Mouse (Mus musculus) heart, postnatal 0 days (tissue): Measurements from ENCODE around the gene Coq8b. TPM values are rescaled to one million over a fixed set of nuclear protein-coding genes. Genes with fewer than 3 reads are reported as not detected.

Experiments
- ATAC-seq: fragments of 200-750 bp; cut with Nextera tagmentation; 2 replicates; pipeline ENCODE4 v1.8.0; 2017; ENCODE audit warnings: low read depth, moderate number of reproducible peaks, moderate library complexity; ENCODE audit not compliant: insufficient read depth
- DNase-seq: peaks from one replicate; pipeline ENCODE4 v3.0.0-alpha.2; 2016; ENCODE audit warnings: low spot score
- H3K27ac ChIP-seq: fragments of 300-500 bp; sonication (generic); 2 replicates; pipeline ENCODE4 v1.5.1; 2014; ENCODE audit warnings: low read depth, mild to moderate bottlenecking
- H3K27me3 ChIP-seq: fragments of 300-500 bp; sonication (generic); 2 replicates; pipeline ENCODE4 v1.6.1; 2014; ENCODE audit warnings: low read length, mixed read lengths; ENCODE audit not compliant: control insufficient read depth, insufficient read depth
- H3K36me3 ChIP-seq: fragments of 300-500 bp; sonication (generic); replicated peaks from 2 replicates; pipeline ENCODE4 v1.6.1; 2014; ENCODE audit warnings: low read length, mixed read lengths; ENCODE audit not compliant: control insufficient read depth, insufficient read depth
- H3K4me1 ChIP-seq: fragments of 300-500 bp; sonication (generic); 2 replicates; pipeline ENCODE4 v1.6.1; 2014; ENCODE audit warnings: antibody characterized with exemption; ENCODE audit not compliant: control insufficient read depth, insufficient read depth
- H3K4me2 ChIP-seq: fragments of 300-500 bp; sonication (generic); 2 replicates; pipeline ENCODE4 v1.6.1; 2014; ENCODE audit warnings: low read depth, mild to moderate bottlenecking, low read length, moderate library complexity
- H3K4me3 ChIP-seq: fragments of 300-500 bp; sonication (generic); 2 replicates; pipeline ENCODE4 v1.5.1; 2014; ENCODE audit warnings: low read depth, low read length
- H3K9ac ChIP-seq: fragments of 300-500 bp; sonication (generic); replicated peaks from 2 replicates; pipeline ENCODE4 v1.6.1; 2014; ENCODE audit warnings: low read depth, low read length, mixed read lengths
- H3K9me3 ChIP-seq: fragments of 300-500 bp; sonication (generic); replicated peaks from 2 replicates; pipeline ENCODE4 v1.6.1; 2016; ENCODE audit warnings: low read length; ENCODE audit not compliant: control insufficient read depth
- CTCF ChIP-seq: IDR thresholded peaks from 2 replicates; pipeline ENCODE4 v1.5.1; 2016; ENCODE audit warnings: antibody characterized with exemption, control low read depth, low read depth
- EP300 ChIP-seq: IDR thresholded peaks from 2 replicates; pipeline ENCODE4 v1.6.1; 2016; ENCODE audit warnings: antibody characterized with exemption, low read depth
- WGBS: fragments of 180-500 bp; shearing (Covaris S2); extraction: QIAGEN DNeasy Blood & Tissue Kit; methylation state at CpG from one replicate; pipeline ENCODE4 v1.1.7; 2014; 5-methylcytosine and 5-hydroxymethylcytosine counted together
- polyA plus RNA-seq: library from polyadenylated mRNA; unstranded; fragments of >200 nt; fragmentation: Nextera tagmentation; extraction: Ambion mirVana; gene quantifications from 2 replicates; pipeline ENCODE4 v1.2.1, GENCODE M21; 2015
- total RNA-seq: library from RNA; depleted of rRNA; stranded (reverse); fragments of >200 nt; gene quantifications from 2 replicates; pipeline ENCODE4 v1.2.3, GENCODE M21; 2014; ENCODE audit warnings: low replicate concordance

Coq8b gene
- total and polyA plus RNA-seq, 2 experiments from 2014 or later, result 5.8 to 11.0 TPM

- DNase-seq (no peak), ATAC-seq (no peak)
- Histone ChIP-seq H3K36me3 (no peaks in the 10 kb centered on the region), H3K9ac (no peak overlapping the region), H3K4me1 (no peaks in the 10 kb centered on the region; the same call in 1 of the 2 replicates), H3K4me3 (no peak overlapping the region), H3K9me3 (no peaks in the 10 kb centered on the region), H3K27ac (no peak overlapping the region), H3K27me3 (no peaks in the 10 kb centered on the region), H3K4me2 (no peak overlapping the region)
- TF ChIP-seq EP300 (no peak), CTCF (no peak)
- 50% methylated on average over 4 of the region's 4 CpGs for WGBS
These were observed 63.1 kb downstream of the Coq8b start for GRCm38 (mm10) chr7:27295956-27296355.

GRCm38 (mm10) chr7:27296518-27296917 lies 63.7 kb downstream of the Coq8b start:
- no peaks in the 10 kb centered on the region for H3K9me3 ChIP-seq
- DNase-seq (no peak), ATAC-seq (no peak)
- H3K9ac ChIP-seq, result no peak overlapping the region
- H3K36me3 ChIP-seq, result no peaks in the 10 kb centered on the region
- no peaks in the 10 kb centered on the region for H3K27me3 ChIP-seq
- no peaks in the 10 kb centered on the region for H3K4me1 ChIP-seq
- no peak overlapping the region for H3K4me2 ChIP-seq
- TF ChIP-seq CTCF (no peak), EP300 (no peak)
- WGBS, result 90% methylated on average over 4 of the region's 4 CpGs
- H3K27ac ChIP-seq, result no peak overlapping the region
- H3K4me3 ChIP-seq, result no peak overlapping the region

DNA sequence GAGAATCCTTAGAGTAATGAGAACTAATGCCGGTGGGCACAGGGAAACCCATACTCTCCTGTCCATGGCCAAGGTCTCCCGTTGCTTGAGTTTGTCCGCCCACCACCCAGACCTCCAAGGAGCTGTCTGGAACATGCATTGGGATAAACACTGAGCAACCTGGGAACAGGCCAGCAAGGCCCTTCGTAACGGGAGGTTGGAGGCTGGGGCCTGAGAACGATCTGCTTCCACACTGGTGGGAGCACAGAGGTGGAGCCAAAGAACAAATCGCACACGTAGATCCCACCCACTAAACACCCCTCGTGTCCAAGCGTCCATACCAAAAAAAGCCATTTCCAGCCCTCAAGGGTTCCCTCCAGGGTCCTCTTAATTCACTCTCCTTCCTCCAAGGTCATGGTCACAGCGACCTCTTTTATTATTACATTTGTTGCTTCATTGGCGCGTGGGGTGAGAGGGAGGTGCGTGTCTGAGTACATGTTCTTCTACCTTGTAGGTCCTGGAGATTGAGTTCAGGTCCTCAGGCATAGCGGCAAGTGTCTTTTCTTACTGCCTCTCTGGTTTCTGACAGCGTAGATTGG lies 65.3 kb downstream of the Coq8b start:
- Histone ChIP-seq H3K4me2 (no peak overlapping the region), H3K4me3 (no peak overlapping the region), H3K9me3 (no peaks in the 10 kb centered on the region), H3K4me1 (no peaks in the 10 kb centered on the region), H3K9ac (no peak overlapping the region), H3K27me3 (no peaks in the 10 kb centered on the region), H3K27ac (no peak overlapping the region), H3K36me3 (no peaks in the 10 kb centered on the region)
- no peak for TF ChIP-seq EP300
- no peak for TF ChIP-seq CTCF
- ATAC-seq (no peak), DNase-seq (no peak)
- WGBS, result 76% methylated on average over 16 of the region's 16 CpGs

- Histone ChIP-seq H3K36me3 (no peaks in the 10 kb centered on the region), H3K9me3 (no peaks in the 10 kb centered on the region), H3K27me3 (peaks cover 3% of the 10 kb centered on the region; the same call in 1 of the 2 replicates), H3K27ac (no peak overlapping the region), H3K4me3 (no peak overlapping the region), H3K4me2 (no peak overlapping the region), H3K9ac (no peak overlapping the region), H3K4me1 (no peaks in the 10 kb centered on the region)
- ATAC-seq (no peak), DNase-seq (no peak)
- TF ChIP-seq CTCF (no peak), EP300 (no peak)
- WGBS, result 81% methylated on average over 6 of the region's 6 CpGs
These were observed 66.0 kb downstream of the Coq8b start for GRCm38 (mm10) chr7:27298816-27299215.

GRCm38 (mm10) chr7:27300351-27300750 lies 67.5 kb downstream of the Coq8b start:
- Histone ChIP-seq H3K4me3 (no peak overlapping the region), H3K9ac (no peak overlapping the region), H3K36me3 (no peaks in the 10 kb centered on the region), H3K9me3 (no peaks in the 10 kb centered on the region), H3K4me2 (no peak overlapping the region), H3K4me1 (no peaks in the 10 kb centered on the region), H3K27ac (no peak overlapping the region), H3K27me3 (peaks cover 9% of the 10 kb centered on the region)
- WGBS, result 49% methylated on average over 4 of the region's 4 CpGs
- ATAC-seq (no peak), DNase-seq (no peak)
- no peak for TF ChIP-seq EP300
- TF ChIP-seq CTCF, result no peak

GRCm38 (mm10) chr7:27300801-27301200 lies 68.0 kb downstream of the Coq8b start:
- H3K9ac ChIP-seq, result no peak overlapping the region
- H3K27ac ChIP-seq, result no peak overlapping the region
- H3K27me3 ChIP-seq, result peaks cover 13% of the 10 kb centered on the region
- H3K36me3 ChIP-seq, result no peaks in the 10 kb centered on the region
- no peak for TF ChIP-seq CTCF
- TF ChIP-seq EP300, result no peak
- no peak for ATAC-seq
- no peak for DNase-seq
- 60% methylated on average over 5 of the region's 5 CpGs for WGBS
- no peak overlapping the region for H3K4me3 ChIP-seq
- no peaks in the 10 kb centered on the region for H3K4me1 ChIP-seq
- H3K4me2 ChIP-seq, result no peak overlapping the region
- no peaks in the 10 kb centered on the region for H3K9me3 ChIP-seq
